Mouse (Mus musculus): ENCODE data around the gene Heatr9. TPM values are rescaled to one million over a fixed set of nuclear protein-coding genes. Genes with fewer than 3 reads are reported as not detected.

Heatr9 gene
- polyA plus RNA-seq, 1 experiment from 2014 or later, result not detected

DNA sequence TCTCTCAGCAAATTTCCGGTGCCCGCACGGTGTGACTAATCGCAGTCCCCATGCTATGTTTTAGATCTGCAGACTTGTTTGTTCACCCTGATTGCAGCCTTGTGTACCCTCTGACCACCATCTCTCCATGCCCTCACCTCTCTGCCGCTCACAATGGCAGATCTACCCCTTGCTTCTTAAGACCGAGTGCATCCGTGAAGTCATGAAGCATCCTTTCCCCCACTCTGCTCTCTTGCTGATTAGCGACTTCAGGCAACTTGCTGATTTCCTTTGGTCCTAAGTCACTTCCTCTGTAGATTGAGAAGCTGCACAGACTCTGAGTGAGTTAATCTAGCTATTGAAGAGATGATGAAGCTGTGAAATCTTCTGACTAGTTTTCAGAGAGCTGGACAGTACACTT is 12.2 kb upstream of the Heatr9 start:
- TF ChIP-seq CTCF (IDR thresholded peaks at IDR 0.05), result no peak
- in situ Hi-C loops (cut with MboI; ENCODE audit: low pct_unique_long_range_greater_than_20kb), result no loop called here
- no peaks in the 10 kb centered on the region for H3K27me3 ChIP-seq
- ChIA-PET CTCF (no interaction called here), POLR2A (no interaction called here)
- DNase-seq (ENCODE audit: low read depth, low spot score) (no peak), ATAC-seq (no peak)

DNA sequence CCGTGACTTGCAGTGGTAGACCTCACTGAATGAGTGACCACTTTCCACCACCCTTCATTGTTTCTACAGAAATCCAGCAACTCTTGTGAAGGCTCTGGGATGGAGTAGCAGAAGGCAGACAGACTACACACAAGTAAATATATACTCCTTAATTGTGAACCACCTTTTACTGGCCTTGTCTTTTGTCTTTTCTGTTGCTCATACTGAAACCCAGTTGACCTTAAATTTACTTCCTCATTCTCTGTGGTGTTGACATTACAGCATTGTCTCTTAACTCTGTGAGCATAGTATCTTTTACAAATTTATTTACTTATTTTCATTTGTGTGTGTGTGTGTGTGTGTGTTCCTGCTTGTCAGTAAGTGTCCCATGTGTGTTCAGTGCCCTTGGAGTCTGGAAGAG is 11.2 kb upstream of the Heatr9 start:
- CTCF ChIA-PET, result no interaction called here
- in situ Hi-C loops (cut with MboI; ENCODE audit: low pct_unique_long_range_greater_than_20kb), result no loop called here
- ATAC-seq (no peak), DNase-seq (ENCODE audit: low read depth, low spot score) (no peak)
- POLR2A ChIA-PET, result no interaction called here
- no peak for TF ChIP-seq CTCF (IDR thresholded peaks at IDR 0.05)
- no peaks in the 10 kb centered on the region for H3K27me3 ChIP-seq

- H3K27me3 ChIP-seq, result no peaks in the 10 kb centered on the region
- ATAC-seq, result no peak
- POLR2A ChIA-PET, result no interaction called here
- CTCF ChIA-PET, result no interaction called here
- no peak for TF ChIP-seq CTCF (IDR thresholded peaks at IDR 0.05)
- in situ Hi-C loops (cut with MboI; ENCODE audit: low pct_unique_long_range_greater_than_20kb), result no loop called here
- DNase-seq (ENCODE audit: low read depth, low spot score), result no peak
Observed at GRCm38 (mm10) chr11:83530360-83530759, 8.4 kb upstream of the Heatr9 start, which contains the start of gene Ccl5. Gene Ccl5 (minus strand): TSS chr11:83530518.

DNA sequence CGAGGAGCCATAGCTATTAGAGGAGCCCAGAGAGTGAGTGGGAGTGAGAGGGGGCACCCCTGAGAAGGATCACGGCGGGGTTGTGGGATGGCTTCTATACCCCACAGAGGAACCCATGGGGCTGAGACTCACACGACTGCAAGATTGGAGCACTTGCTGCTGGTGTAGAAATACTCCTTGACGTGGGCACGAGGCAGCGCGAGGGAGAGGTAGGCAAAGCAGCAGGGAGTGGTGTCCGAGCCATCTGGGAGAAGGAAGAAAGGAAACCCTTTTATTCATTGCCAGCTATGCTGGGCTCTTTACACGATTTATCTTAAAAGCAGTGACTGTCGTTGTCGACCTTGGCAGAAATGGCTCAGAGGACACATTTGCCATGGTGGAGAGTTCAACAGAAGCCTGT is 7.0 kb upstream of the Heatr9 start:
- CTCF ChIA-PET, result interaction anchor here (1.2 kb wide), 1 partner anchor 26 kb away, joined by 3 read pairs; no protein-coding TSS in a partner anchor
- ATAC-seq, result no peak

DNA sequence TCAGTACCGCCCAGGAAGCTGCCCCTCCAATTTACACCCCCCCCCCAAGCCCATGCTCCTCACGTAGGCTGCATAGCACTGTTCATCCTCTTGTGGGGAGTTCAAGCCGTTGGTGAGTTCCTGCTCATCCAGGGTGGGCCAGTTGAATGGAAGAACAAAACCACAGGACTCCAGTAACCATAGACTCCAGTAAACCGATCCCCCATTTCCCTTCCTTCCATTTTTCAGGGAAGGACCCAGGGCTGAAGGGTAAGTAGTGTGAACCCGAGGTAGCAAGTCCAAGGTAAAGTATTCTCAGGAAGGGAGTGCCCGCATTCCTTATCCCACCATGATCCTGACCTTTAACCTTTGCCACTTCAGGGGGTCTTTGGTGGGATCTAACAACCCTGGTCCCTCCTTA is 3.6 kb downstream of the Heatr9 start:
- H3K27me3 ChIP-seq, result no peaks in the 10 kb centered on the region
- in situ Hi-C loops (cut with MboI; ENCODE audit: low pct_unique_long_range_greater_than_20kb), result no loop called here
- ChIA-PET CTCF (interaction anchor here (1.8 kb wide), 1 partner anchor 75 kb away, joined by 4 read pairs; no protein-coding TSS in a partner anchor), POLR2A (no interaction called here)
- ATAC-seq (no peak), DNase-seq (ENCODE audit: low read depth, low spot score) (no peak)
- TF ChIP-seq CTCF (IDR thresholded peaks at IDR 0.05), result no peak

More for the DNA sequence above, 7.0 kb upstream of the Heatr9 start:
- no peak for TF ChIP-seq CTCF (IDR thresholded peaks at IDR 0.05)
- H3K27me3 ChIP-seq, result no peaks in the 10 kb centered on the region
- POLR2A ChIA-PET, result interaction anchor here (0.5 kb wide), 1 partner anchor 53 kb away, joined by 5 read pairs; no protein-coding TSS in a partner anchor
- in situ Hi-C loops (cut with MboI; ENCODE audit: low pct_unique_long_range_greater_than_20kb), result no loop called here
- no peak for DNase-seq (ENCODE audit: low read depth, low spot score)

GRCm38 (mm10) chr11:83517153-83517552 is 4.8 kb downstream of the Heatr9 start:
- ChIA-PET POLR2A (no interaction called here), CTCF (interaction anchor here (1.8 kb wide), 1 partner anchor 74 kb away, joined by 4 read pairs; no protein-coding TSS in a partner anchor)
- H3K27me3 ChIP-seq, result no peaks in the 10 kb centered on the region
- no peak for DNase-seq (ENCODE audit: low read depth, low spot score)
- TF ChIP-seq CTCF (IDR thresholded peaks at IDR 0.05), result no peak
- in situ Hi-C loops (cut with MboI; ENCODE audit: low pct_unique_long_range_greater_than_20kb), result no loop called here
- no peak for ATAC-seq

GRCm38 (mm10) chr11:83509521-83509920 is 12.5 kb downstream of the Heatr9 start:
- no peak for DNase-seq (ENCODE audit: low read depth, low spot score)
- ChIA-PET CTCF (interaction anchor here (1.0 kb wide), 1 partner anchor 10 kb away, joined by 3 read pairs; no protein-coding TSS in a partner anchor), POLR2A (no interaction called here)
- no peak for ATAC-seq
- H3K27me3 ChIP-seq, result no peaks in the 10 kb centered on the region
- no peak for TF ChIP-seq CTCF (IDR thresholded peaks at IDR 0.05)
- in situ Hi-C loops (cut with MboI; ENCODE audit: low pct_unique_long_range_greater_than_20kb), result no loop called here

- in situ Hi-C loops (cut with MboI; ENCODE audit: low pct_unique_long_range_greater_than_20kb), result no loop called here
Observed at GRCm38 (mm10) chr11:83504308-83504707, 17.7 kb downstream of the Heatr9 start.

GRCm38 (mm10) chr11:83495571-83495970 is 26.4 kb downstream of the Heatr9 start:
- ChIA-PET POLR2A (no interaction called here), CTCF (interaction anchor here (1.4 to 1.8 kb wide), 2 partner anchors 12 to 20 kb away, joined by 5 read pairs; no protein-coding TSS in a partner anchor)
- TF ChIP-seq CTCF (IDR thresholded peaks at IDR 0.05), result no peak
- in situ Hi-C loops (cut with MboI; ENCODE audit: low pct_unique_long_range_greater_than_20kb), result no loop called here
- no peak for DNase-seq (ENCODE audit: low read depth, low spot score)
- ATAC-seq, result no peak
- H3K27me3 ChIP-seq, result no peaks in the 10 kb centered on the region

More at GRCm38 (mm10) chr11:83504308-83504707, 17.7 kb downstream of the Heatr9 start:
- ChIA-PET CTCF (no interaction called here), POLR2A (no interaction called here)
- ATAC-seq (no peak), DNase-seq (ENCODE audit: low read depth, low spot score) (no peak)
- TF ChIP-seq CTCF (IDR thresholded peaks at IDR 0.05), result no peak
- H3K27me3 ChIP-seq, result no peaks in the 10 kb centered on the region

- CTCF ChIA-PET, result interaction anchor here (0.6 to 1.9 kb wide), 3 partner anchors 9 to 31 kb away, joined by 3 to 5 read pairs (median 4); partner anchors contain the start of gene Heatr9
- POLR2A ChIA-PET, result no interaction called here
- DNase-seq (ENCODE audit: low read depth, low spot score), result no peak
- no peak for ATAC-seq
- no peaks in the 10 kb centered on the region for H3K27me3 ChIP-seq
- in situ Hi-C loops (cut with MboI; ENCODE audit: low pct_unique_long_range_greater_than_20kb), result no loop called here
- TF ChIP-seq CTCF (IDR thresholded peaks at IDR 0.05), result peak; percentile 60
Observed at GRCm38 (mm10) chr11:83491488-83491887, 30.5 kb downstream of the Heatr9 start.

DNA sequence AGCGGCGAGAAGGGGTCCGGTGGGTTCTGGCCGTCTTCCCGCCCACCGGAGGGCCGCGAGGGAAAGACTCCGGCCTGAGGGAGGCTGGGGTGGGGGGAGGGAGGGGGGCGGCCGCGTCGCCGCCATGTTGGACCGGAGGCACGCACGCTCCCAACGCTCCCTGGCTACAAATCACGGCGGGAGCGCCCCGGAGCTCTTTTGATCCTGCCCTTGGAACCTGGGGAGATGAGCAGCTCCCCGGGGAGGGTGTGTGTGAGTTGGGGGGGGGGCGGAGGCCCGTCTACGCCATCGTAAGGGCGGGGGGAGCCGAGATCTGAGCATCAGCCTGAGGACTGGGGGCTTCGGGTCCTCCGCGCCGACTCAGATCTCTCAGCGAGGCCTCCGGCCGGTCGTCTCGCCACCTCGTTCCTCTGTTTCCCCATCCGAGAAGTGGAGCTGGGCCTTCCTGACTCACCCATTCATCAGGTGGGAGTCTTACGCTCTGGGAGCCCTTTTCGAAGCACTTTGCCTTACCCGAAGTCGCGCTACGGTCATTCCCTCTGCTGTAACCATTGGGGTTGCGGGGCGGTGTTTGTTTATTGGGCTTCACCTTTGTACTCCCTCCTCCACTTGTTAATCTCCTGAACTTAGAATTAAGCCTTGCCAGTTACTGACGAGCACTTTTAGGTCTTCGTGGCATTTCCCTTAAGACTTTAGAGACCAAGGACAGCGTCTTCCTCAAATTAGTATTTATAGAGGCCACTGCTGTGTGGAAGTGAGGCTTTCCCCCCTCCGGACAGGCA is 48.5 kb downstream of the Heatr9 start:
- H3K27me3 ChIP-seq, result no peaks in the 10 kb centered on the region
- ATAC-seq (peak; percentile 55), DNase-seq (ENCODE audit: low read depth, low spot score) (no peak)
- no peak for TF ChIP-seq CTCF (IDR thresholded peaks at IDR 0.05)
- ChIA-PET CTCF (interaction anchor here (1.2 to 1.9 kb wide), 8 partner anchors 11 to 33 kb away, joined by 3 to 16 read pairs (median 7); partner anchors contain the start of gene Mmp28), POLR2A (interaction anchor here (0.7 to 2.4 kb wide), 6 partner anchors 11 to 667 kb away, joined by 3 to 8 read pairs (median 4); no protein-coding TSS in a partner anchor)
- in situ Hi-C loops (cut with MboI; ENCODE audit: low pct_unique_long_range_greater_than_20kb), result no loop called here

All from Patski (cell line).